Mouse (Mus musculus): ENCODE measurements around the gene Ankrd33b.

DNA sequence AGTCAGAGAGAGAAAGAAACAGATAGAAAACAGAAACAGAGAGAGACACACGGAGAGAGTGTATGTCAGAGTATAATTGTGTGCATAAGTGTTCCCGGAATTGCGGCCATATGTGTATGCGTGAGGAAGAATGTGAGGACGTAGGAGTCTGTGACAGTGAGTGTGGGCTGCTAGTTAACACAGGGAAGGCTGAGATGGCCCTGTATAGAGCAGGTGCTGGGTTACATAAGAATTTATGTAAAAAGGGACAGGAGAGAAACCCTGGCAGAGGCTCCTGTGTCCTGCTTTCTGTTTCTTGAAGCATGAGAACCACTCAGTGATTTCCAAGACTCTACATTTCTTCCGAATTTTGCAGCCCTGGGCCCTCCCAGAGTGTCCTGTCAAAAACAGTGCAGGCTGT lies 25.9 kb upstream of the Ankrd33b start:
- TF ChIP-seq GATA2 (IDR thresholded peaks at IDR 0.05; ENCODE audit: borderline replicate concordance, low read depth, low read length) (no peak), CTCF (IDR thresholded peaks at IDR 0.05; ENCODE audit: low read depth, low read length) (no peak)
